Mouse (Mus musculus) thymus, adult 2 months (tissue): ENCODE measurements around the gene Fam155a. TPM values are rescaled to one million over a fixed set of nuclear protein-coding genes. Genes with fewer than 3 reads are reported as not detected.

Experiments used
- DNase-seq: peaks from one replicate; pipeline ENCODE4 v3.0.0; 2021
- H3K27ac ChIP-seq: fragments of 200-500 bp; 2 replicates; pipeline ENCODE4 v1.5.1; 2012; ENCODE audit warnings: low read length, control low read depth; ENCODE audit not compliant: control insufficient read depth, insufficient read depth
- H3K27me3 ChIP-seq: fragments of 200-500 bp; 2 replicates; pipeline ENCODE4 v1.6.1; 2012; ENCODE audit warnings: mild to moderate bottlenecking, low read length, moderate library complexity, mixed read lengths; ENCODE audit not compliant: control insufficient read depth, insufficient read depth
- H3K36me3 ChIP-seq: fragments of 200-500 bp; 2 replicates; pipeline ENCODE4 v1.6.1; 2012; ENCODE audit warnings: mild to moderate bottlenecking, low read length, moderate library complexity; ENCODE audit not compliant: control insufficient read depth, insufficient read depth
- H3K4me1 ChIP-seq: fragments of 200-500 bp; replicated peaks from 2 replicates; pipeline ENCODE4 v1.6.1; 2012; ENCODE audit warnings: low read length; ENCODE audit not compliant: control insufficient read depth, insufficient read depth
- H3K4me3 ChIP-seq: fragments of 200-500 bp; 2 replicates; pipeline ENCODE4 v1.5.1; 2012; ENCODE audit warnings: mild to moderate bottlenecking, low read length, control low read depth, moderate library complexity; ENCODE audit not compliant: control insufficient read depth, insufficient read depth
- CTCF ChIP-seq: fragments of 200-500 bp; IDR thresholded peaks from 2 replicates; pipeline ENCODE4 v1.5.1; 2012; ENCODE audit warnings: mild to moderate bottlenecking, control low read depth, low read length, moderate library complexity, borderline replicate concordance; ENCODE audit not compliant: control insufficient read depth, poor library complexity, insufficient read depth; ENCODE audit errors: extremely low read depth
- POLR2A ChIP-seq: fragments of 200-500 bp; IDR thresholded peaks from 2 replicates; pipeline ENCODE4 v1.6.1; 2012; ENCODE audit warnings: mild to moderate bottlenecking, low read length, control low read depth, moderate library complexity; ENCODE audit not compliant: control insufficient read depth, poor library complexity, insufficient read depth; ENCODE audit errors: extremely low read depth
- WGBS: fragments of 180-500 bp; shearing (Covaris S2); methylation state at CpG from one replicate; pipeline ENCODE4 v1.1.7; 2018; 5-methylcytosine and 5-hydroxymethylcytosine counted together
- polyA plus RNA-seq: library from polyadenylated mRNA; depleted of rRNA; stranded (reverse); fragments of >200 nt; gene quantifications from 2 replicates; pipeline ENCODE4 v1.2.3, GENCODE M21; 2012

The Fam155a gene
- polyA plus RNA-seq, 1 experiment, result 0.09 TPM

DNA sequence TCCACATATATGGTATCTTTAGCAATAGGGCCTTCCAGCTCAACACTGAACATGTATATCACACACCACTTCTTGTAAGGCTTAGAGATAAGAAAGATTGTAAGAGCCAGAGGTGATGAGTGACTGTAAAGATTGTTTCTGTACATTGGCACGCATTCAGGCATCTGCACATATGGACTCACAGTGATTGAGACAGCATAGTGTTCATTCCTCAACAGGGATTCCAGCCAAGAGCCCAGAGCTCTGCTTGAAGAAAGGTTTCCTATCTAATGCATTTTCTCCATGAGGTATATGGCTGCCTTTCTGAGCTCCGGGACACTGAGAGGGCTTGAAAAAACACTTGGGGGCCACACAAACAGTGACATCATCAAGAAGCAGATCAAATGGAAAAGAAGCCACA is 438.2 kb downstream of the Fam155a start:
- H3K36me3 ChIP-seq, result no peaks in the 10 kb centered on the region
- H3K4me3 ChIP-seq, result no peak overlapping the region
- TF ChIP-seq CTCF (no peak), POLR2A (no peak)
- no peak overlapping the region for H3K27ac ChIP-seq
- DNase-seq, result no peak
- no peaks in the 10 kb centered on the region for H3K27me3 ChIP-seq
- WGBS, result 97% methylated on average over 2 of the region's 2 CpGs
- H3K4me1 ChIP-seq, result no peaks in the 10 kb centered on the region

GRCm38 (mm10) chr8:9309456-9309855 is 461.5 kb downstream of the Fam155a start:
- no peak overlapping the region for H3K4me3 ChIP-seq
- H3K36me3 ChIP-seq, result no peaks in the 10 kb centered on the region
- H3K4me1 ChIP-seq, result no peaks in the 10 kb centered on the region
- WGBS, result 49% methylated on average over 8 of the region's 8 CpGs
- no peaks in the 10 kb centered on the region for H3K27me3 ChIP-seq
- no peak overlapping the region for H3K27ac ChIP-seq
- no peak for DNase-seq
- TF ChIP-seq CTCF (no peak), POLR2A (no peak)

DNA sequence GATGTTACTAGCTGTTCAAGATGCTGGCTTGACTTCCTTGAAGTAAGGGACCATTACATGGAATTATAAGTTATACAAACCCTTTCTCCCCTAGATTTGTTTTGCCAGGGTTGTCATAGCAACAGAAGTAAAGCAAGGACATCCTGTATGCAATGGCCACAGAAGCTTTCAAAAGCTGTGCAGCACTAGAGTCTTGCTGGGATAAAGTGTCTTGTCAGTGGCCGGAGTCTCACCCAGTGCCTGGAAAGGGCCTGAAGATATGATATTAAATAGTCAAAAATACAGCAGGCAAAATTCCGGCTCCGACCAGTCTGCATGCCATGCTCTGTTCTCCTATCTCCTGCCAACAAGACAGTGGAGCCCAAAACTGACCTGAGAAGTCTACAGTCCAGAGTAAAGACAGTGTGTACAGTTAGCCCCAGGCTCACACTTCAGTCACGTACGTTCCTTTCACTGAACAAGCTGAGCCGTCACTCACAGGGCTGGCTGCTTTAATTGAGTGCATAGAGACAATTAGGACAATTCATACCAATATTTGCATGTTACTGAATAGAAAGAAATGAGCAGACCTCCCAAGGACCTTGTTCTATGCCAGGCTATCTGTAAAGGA is 467.3 kb downstream of the Fam155a start:
- TF ChIP-seq CTCF (no peak), POLR2A (no peak)
- 87% methylated on average over 6 of the region's 6 CpGs for WGBS
- Histone ChIP-seq H3K4me3 (no peak overlapping the region), H3K4me1 (no peaks in the 10 kb centered on the region), H3K27me3 (no peaks in the 10 kb centered on the region), H3K36me3 (no peaks in the 10 kb centered on the region), H3K27ac (no peak overlapping the region)
- no peak for DNase-seq

DNA sequence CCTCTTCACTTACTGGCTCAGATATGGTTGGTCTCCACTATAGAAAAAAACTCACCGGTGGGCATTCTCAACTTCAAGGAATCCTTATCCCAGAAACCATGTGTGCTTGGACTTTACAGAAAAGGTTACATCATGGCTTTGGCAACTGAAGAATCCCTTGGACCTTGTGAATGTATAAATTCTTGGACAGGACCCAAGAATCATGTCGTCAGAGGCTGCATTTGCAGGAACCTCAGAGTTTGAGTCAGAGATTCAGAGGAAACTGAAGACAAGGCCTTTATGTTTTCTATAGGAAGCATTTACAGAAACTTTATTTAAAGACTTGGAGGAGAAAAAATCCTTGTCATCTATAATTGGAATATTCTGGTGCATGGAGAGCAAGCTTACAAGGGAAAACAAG is 475.9 kb downstream of the Fam155a start:
- 91% methylated on average over 2 of the region's 2 CpGs for WGBS

GRCm38 (mm10) chr8:9292532-9292931 is 478.4 kb downstream of the Fam155a start:
- no peak for DNase-seq
- Histone ChIP-seq H3K4me1 (no peaks in the 10 kb centered on the region), H3K4me3 (no peak overlapping the region), H3K27ac (no peak overlapping the region), H3K27me3 (no peaks in the 10 kb centered on the region), H3K36me3 (no peaks in the 10 kb centered on the region)
- no peak for TF ChIP-seq CTCF
- no peak for TF ChIP-seq POLR2A
- WGBS, result 78% methylated on average over 2 of the region's 2 CpGs

More for the DNA sequence above, 475.9 kb downstream of the Fam155a start:
- DNase-seq, result no peak
- TF ChIP-seq CTCF (no peak), POLR2A (no peak)
- Histone ChIP-seq H3K4me3 (no peak overlapping the region), H3K4me1 (no peaks in the 10 kb centered on the region), H3K27me3 (no peaks in the 10 kb centered on the region), H3K27ac (no peak overlapping the region), H3K36me3 (no peaks in the 10 kb centered on the region)

DNA sequence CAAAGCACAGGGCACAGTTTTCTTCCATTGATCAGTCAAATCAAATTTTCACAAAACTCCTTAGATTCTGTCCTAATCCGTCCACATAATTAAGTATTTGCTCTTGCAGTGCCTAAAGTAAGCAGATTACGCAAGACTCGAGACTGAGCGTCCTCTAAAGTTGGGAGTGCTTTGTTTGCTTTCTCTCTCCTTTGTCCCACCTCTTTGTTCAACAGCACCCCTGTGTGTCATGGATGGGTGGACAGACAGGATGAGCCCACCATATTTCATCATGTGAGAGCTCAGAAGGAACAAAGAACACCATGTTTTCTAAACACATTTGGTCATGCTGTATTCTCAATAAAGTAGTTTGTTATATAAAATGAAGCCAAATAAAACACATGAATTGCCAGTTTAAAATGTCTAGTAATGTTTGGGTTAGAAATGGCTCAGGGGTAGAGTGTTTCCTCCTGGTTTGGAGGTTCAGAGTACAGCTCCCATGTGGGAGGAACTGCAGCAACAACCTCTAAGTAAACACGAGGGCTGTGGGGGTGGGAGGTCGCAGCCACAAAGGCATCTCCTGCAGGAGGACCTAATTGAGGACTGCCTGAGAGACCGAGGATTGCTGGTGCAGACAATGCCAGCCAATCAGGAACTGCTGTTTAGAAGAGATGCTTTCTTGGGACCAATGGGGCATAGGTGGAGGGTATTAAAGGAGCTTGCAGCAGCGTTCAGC is 482.8 kb downstream of the Fam155a start:
- Histone ChIP-seq H3K4me3 (no peak overlapping the region), H3K4me1 (no peaks in the 10 kb centered on the region), H3K27ac (no peak overlapping the region), H3K27me3 (no peaks in the 10 kb centered on the region), H3K36me3 (no peaks in the 10 kb centered on the region)
- 72% methylated on average over 8 of the region's 8 CpGs for WGBS
- DNase-seq, result no peak
- TF ChIP-seq POLR2A (no peak), CTCF (no peak)

GRCm38 (mm10) chr8:9274117-9274516 is 496.8 kb downstream of the Fam155a start:
- TF ChIP-seq POLR2A, result no peak
- no peak for TF ChIP-seq CTCF
- DNase-seq, result no peak
- Histone ChIP-seq H3K27ac (no peak overlapping the region), H3K4me1 (no peaks in the 10 kb centered on the region), H3K4me3 (no peak overlapping the region), H3K27me3 (no peaks in the 10 kb centered on the region), H3K36me3 (no peaks in the 10 kb centered on the region)
- 89% methylated on average over 8 of the region's 8 CpGs for WGBS
